Mouse (Mus musculus): Measurements from ENCODE around the gene Ncapd2.

DNA sequence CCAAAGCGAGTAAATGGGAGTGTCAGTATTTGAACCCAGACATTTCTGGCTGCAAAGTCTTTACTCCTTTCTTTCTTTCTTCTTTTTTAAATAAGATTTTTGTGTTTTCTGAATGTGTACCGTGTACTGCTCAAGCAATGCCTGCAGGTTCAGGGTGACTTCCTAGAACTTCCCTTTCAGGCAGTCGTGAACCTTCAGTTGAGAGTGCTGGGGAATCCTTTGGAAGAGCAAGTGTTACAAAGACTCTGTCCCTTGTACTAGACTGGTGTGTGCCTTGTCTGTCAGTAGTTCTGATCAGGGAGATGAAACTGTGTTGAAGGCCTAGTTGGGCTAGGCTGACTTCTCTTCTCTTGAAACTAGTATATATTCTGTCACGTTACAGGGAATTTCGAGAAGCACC is 1.3 kb upstream of the Ncapd2 start:
- no peak for TF ChIP-seq EP300 (optimal IDR thresholded peaks at IDR 0.05)
- TF ChIP-seq CTCF (IDR thresholded peaks at IDR 0.05; ENCODE audit: low read depth): no peak
